Mouse (Mus musculus) erythroblast, adult 5-6 weeks (primary cell): ENCODE measurements around the gene Sema6d. TPM values are rescaled to one million over a fixed set of nuclear protein-coding genes. Genes with fewer than 3 reads are reported as not detected.

Experiments
- ATAC-seq: replicated peaks from 2 replicates; pipeline ENCODE4 v1.8.0; 2016; ENCODE audit warnings: moderate number of reproducible peaks, mild to moderate bottlenecking, moderate TSS enrichment, inconsistent platforms; ENCODE audit not compliant: poor library complexity, low FRiP score, severe bottlenecking
- total RNA-seq, 2 experiments: library from RNA; stranded (forward) in 1 of 2; stranded (reverse) in 1 of 2; fragments of 150-400 nt in 1 of 2; fragments of 200-764, 138-1000 nt in 1 of 2; gene quantifications; 2 replicates each; pipeline versions ENCODE4 v1.2.3 to v1.2.4; 2015 to 2017; ENCODE audit warnings: low replicate concordance in 2 of 2

Sema6d gene
- total RNA-seq, 2 experiments from 2014 or later, result 0.85 to 0.96 TPM

- no peak for ATAC-seq
Observed at GRCm38 (mm10) chr2:124458028-124458427, 368.3 kb downstream of the Sema6d start.

- no peak for ATAC-seq
Observed at GRCm38 (mm10) chr2:124460956-124461355, 371.2 kb downstream of the Sema6d start.

DNA sequence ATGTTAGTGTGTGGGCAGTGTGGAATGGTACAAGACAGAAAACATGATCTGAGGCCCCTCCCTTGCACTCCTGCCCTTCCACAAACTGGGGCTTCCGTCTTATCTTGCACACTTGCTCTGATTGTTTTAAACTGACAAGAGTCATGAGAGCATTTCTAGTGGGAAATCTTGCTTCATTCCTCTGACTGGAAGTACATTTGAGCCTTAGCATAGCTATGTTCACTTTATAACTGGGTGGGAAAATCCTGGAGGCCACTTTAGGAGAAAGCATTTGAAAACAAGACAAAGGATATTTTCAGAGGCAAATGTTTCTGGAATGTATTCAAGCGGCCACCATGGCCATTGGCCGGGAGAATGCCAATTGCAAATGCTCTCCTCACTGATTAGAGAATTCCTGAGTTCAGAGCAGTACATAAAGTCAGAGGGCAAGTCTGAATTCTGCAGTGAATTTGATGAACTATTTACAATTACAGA, 371.6 kb downstream of the Sema6d start:
- no peak for ATAC-seq

GRCm38 (mm10) chr2:124465004-124465946, 375.5 kb downstream of the Sema6d start:
- no peak for ATAC-seq

- ATAC-seq, result no peak
Observed at GRCm38 (mm10) chr2:124467429-124467828, 377.7 kb downstream of the Sema6d start.

- no peak for ATAC-seq
Observed at GRCm38 (mm10) chr2:124470346-124471042, 380.7 kb downstream of the Sema6d start.

- ATAC-seq, result no peak
Observed at GRCm38 (mm10) chr2:124472674-124473507, 383.1 kb downstream of the Sema6d start.

GRCm38 (mm10) chr2:124477904-124478303, 388.1 kb downstream of the Sema6d start:
- ATAC-seq, result no peak

DNA sequence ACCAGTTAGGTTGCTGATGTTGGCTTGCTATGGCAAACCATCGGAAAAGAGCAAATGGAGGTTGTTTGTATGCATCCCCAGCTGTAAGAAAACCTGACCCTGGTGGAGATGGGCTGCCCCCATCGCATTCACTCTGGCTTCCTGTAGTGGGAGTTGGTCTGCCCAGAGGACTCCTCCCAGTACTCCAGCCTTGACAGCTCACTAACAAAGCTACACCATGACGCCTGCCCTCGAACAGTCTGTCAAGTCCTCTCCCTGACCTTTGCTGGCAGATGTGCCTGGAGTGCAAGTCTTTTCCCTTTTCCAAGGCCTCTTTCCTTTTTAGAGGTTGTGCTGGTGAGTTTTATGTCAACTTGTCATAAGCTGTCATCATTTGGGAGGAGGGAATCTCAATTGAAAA, 388.8 kb downstream of the Sema6d start:
- no peak for ATAC-seq

DNA sequence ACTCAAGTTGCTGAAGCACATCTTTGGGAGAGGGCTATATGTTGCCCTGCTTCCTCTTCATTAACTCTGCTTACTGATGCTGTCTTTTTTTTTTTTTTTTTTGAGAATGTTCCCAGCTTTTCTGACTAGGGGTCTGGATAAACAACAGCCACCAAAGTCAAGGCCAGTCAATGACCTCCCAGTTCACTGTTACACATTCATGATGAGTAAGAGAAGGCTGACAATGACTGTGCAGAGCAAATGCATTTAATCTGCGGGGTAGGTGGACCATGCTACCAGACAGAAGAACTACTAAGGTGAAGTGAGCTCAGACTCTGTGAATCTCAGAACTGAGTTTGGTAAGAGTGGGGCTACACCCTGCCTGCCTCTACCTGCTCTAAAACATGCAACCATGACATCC, 396.0 kb downstream of the Sema6d start:
- ATAC-seq, result no peak

GRCm38 (mm10) chr2:124490010-124490801, 400.4 kb downstream of the Sema6d start:
- ATAC-seq, result no peak

DNA sequence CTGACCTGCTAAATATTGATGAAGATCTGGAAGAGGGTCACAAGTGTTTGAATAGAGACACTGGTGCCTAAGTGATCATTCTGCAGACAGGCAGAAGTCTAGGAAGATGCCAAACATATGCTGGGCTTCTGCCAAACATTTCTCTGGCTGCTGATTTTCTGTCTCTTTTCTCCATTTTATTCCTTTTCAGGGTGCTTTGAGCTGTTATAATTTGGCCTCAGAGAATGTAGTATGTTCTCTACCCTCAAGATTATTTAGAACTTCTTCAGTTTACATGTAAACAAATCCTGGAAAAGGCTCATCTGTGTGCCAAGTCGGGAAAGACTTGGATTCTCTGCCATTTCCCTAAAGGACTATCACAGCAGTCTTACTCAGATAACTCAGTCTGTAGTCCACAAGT, 406.0 kb downstream of the Sema6d start:
- ATAC-seq, result no peak

DNA sequence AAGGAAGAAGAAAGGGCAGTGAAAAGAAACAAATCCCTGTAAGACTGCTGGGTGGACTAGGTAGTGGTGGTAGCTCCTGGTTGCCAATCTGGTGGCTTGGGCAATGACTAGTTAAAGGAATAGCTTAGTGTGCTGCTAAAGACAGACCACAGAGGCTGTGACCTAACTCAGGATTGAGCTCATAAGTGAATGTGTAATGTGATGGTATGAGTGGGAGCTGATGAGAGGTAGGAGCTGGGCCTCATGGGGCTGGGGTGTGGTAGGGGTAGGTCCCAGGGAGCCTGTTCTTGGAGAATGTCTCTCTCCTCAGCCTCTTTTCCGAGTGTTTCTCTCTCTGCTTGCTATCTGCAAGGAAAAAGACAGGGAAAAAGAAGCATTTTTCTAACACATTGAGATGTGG, 409.9 kb downstream of the Sema6d start:
- no peak for ATAC-seq

DNA sequence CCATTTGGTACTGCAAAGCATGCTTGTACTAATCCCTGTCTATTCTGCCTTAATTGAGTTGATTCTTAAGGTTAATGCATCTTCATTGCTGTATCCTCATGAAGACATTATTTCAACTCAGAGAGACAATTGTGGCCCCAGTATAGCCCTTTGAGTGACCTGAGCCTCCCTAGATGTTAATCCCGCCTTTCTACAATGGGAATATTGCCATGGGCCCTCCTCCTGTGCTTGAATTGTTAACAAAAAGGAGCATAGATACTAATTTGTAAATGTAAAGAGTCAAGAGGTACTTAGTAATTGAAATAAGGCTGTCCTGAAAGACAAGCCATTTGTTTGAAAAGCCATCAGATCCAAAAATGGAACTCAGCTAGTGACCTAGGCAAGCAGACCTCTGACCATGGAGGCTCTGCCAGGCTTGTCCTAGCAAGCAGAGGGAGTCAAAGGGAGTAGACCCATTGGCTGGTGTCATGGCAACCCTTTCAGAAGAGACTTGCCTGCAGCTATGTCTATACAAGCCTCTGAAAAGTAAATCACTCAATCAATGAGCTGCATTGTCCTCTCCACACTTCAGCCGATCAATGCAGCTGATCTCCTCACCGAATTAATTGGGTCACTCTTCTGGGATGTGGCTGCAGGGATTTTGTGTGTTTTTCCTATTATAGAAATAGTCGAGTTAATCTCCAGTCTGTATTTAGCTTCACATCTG, 416.2 kb downstream of the Sema6d start:
- ATAC-seq, result no peak

- no peak for ATAC-seq
Observed at GRCm38 (mm10) chr2:124507804-124508203, 418.0 kb downstream of the Sema6d start.

GRCm38 (mm10) chr2:124509479-124509878, 419.7 kb downstream of the Sema6d start:
- ATAC-seq, result no peak

GRCm38 (mm10) chr2:124511826-124512225, 422.1 kb downstream of the Sema6d start:
- ATAC-seq, result no peak

DNA sequence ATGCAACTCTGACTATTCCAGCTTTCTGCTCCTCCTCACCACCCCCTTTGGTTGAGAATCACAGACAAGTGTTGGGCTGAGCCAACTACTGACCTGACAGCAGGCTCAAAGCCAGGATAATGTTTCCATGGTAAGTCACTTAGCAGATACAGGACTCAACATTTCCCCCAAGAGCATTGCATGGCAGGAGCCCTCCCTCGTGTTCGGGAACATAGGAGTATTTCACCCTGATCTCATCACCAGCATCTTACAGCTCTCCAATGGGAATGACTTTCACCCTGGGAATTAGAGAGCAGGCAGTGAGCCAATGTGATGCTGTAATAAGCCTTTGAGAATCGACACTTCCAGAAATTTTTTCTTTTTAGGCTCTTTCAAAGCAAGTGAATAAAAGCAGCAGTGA, 432.7 kb downstream of the Sema6d start:
- no peak for ATAC-seq

GRCm38 (mm10) chr2:124523667-124524066, 433.9 kb downstream of the Sema6d start:
- no peak for ATAC-seq
